Mouse (Mus musculus) lung, postnatal 36 days (tissue): ENCODE measurements around the gene Mb.

Experiments
- DNase-seq: peaks from one replicate; pipeline ENCODE4 v3.0.0; 2022; ENCODE audit warnings: mixed read lengths

Gene Mb

DNA sequence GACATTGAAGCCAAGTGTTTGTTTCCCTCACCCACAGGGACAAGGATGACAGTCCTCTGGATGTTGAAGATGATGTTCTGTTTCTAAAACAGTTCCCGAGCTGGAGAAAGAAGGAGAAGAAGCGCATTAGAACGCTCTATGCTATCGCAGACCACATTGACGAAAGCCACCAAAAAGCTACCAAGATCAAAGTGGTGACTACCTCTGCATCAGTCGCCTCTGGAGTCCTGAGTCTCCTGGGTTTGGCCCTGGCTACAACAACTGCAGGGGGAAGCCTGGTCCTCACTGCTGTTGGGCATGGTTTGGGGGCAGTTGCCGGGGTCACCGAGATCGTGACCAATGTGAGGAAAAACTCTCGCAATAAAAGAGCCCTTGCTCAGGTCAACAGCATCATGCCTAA, at the start of gene Mb:
TSS of gene Mb (minus strand) at position 101 of the 400 bp plus-strand sequence.
- no peak for DNase-seq

DNA sequence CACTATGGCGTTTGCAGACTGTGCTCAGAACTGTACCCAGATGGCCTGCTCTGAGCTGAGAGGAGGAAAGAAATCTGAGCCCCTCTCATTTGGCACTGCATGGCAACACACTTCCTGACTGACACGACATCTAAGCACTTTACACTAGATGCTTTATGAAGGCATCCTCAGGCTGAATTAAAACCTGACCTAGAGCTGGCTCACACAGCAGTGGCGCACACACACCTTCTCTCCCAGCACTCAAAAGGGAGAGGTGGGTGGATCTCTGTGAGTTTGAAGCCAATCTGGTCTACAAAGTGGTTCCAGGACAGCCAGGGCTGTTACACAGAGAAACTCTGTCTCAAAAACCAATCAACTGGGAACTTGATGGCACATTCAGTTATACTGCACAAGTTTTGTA, 49.3 kb upstream of the Mb start:
- no peak for DNase-seq

DNA sequence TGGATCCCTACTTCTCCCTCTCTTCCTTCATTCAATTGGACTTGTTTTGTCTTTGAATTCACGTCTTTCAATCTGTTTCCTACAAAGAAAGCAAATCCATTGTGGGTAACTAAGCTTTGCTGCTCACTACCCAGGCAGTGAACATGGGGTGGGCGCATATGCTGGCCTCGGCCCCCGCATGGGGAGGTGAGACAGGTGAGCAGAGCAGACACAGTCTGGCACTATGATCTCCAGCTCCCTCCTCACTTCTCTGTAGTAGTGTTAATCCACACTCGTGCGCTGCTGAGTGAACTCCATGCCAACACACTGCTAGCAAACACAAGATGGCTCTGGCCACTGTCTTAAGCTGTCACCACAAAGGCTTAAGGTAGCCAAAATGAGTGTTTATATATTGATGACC, 46.9 kb upstream of the Mb start:
- no peak for DNase-seq

DNA sequence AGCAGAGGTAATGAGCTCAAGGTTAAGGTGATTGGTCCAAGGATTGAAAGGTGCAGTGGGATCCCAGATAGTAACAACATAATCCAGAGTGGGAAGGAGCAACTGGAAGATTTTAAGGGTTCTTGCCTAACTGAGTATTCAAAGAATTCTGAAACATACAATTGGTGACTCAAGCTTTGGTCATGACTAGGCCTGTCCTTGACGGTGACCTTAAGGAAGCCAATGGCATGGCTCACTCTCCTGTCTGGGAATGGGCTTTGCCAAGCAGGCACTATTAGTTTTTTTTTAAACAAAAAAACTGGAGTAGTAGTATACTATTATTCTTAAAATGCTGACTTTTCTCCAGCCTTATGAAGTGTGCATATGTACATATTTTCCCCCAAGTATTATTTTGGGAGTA, 44.7 kb upstream of the Mb start:
- DNase-seq = no peak

DNA sequence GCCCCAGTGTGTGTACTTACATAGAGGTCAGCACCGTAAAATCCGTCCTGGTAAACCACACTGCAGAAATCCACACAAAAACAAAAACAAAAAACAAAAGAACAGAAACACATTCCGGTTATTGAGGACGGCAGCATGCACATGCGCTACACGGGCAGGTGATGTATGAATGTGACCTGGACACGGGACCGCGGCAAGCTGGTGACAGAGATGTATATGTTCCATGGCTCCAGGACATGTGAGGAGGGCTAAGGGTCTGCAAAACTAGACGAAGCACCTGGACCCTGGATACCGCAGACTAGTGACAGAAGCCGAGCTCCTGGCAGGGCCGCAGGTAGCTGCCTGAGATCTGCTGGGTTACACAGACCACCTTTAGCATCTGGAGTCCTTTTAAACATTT, 44.0 kb upstream of the Mb start:
- DNase-seq = no peak

DNA sequence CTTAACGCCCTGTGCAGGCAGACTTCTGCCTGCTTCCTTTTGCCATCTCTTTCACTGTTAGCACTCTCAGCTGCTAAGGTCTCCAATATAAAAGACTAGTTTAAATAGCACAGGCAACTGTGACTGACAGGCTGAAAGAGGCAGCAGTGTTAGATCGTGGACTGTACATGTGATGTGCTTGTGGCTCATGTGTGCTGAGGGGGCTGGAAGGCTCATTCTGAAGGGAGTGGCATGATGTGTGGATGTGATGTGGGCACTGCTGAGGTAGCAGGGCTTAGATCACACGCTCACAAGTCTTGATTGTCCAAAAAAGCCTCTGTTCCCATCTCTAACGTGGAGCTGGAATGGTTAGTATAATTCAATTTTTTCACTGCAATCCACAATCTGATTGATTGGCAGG, 40.9 kb upstream of the Mb start:
- DNase-seq = no peak

DNA sequence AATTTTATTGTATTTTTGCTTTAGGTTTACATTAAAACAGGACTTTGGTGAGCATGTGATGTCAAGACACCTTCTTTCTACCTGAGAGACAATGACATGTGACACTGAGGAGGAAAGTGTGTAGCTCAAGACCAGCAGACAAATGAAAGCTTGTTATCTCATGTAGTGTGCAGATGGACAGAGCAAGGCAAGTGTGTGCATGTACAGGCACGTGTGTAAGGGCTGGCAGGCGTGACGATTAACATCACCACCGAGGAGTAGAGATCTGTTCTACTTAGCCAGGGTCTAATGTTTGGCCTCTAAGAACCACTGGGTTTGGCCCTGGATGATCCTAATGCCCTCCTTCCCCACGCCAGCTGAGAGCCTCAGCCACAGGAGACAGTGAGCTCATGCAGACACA, 40.1 kb upstream of the Mb start:
- no peak for DNase-seq

DNA sequence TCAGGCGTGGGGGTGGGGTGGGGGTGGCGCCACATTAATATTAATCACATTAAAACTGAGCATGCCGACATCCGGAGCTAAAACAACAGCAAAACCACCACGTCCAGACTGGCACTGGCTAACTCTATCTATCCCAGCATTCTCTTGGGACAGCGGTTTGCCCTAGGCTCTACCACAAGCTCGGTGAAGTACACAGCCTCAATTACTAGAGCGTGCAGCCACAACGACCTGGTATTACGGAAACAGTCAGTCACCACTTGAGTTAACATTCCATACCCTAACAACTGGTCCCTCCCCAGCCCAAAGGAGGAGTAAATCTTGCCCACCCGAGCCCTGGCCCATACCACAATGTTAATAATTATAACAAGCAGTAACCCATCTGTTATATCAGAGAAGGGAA, 38.8 kb upstream of the Mb start:
- no peak for DNase-seq

DNA sequence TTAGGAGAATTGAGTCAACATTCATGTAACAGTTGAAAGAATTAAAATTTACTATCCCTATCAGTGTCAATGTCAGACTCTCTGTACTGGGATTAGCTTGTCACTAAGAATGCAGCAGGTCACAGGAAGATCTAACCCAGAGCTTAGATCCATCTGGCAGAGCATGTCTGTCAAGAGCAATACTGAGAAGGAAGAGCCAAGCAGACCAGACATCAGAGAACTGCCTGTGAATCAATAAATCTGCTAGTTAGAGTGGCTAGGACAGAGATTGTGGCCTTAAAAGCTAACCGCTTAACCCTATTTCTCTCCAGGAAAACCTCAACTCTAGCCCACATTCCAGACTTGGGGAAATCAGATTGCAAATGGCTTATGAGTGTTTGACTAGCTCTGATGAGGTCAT, 36.0 kb upstream of the Mb start:
- DNase-seq = no peak

DNA sequence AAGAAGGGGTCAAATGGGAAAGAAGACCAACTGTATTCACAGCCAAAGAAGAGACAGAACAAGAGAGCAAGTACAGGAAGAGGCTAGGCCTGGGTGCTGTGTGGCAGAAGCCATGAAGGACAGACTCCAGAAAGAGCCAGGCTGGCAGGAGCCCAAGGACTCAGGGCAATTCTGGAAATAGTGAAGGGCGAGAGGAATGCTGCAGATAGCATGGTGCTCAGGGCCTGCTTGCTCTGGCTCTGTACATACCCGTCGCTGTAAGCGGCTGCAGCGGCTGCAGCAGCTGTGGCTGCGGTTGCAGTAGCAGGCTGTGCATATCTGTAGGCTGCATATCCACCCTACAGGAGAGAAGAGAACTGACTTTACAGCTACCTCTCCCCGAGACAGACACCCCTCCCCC, 35.3 kb upstream of the Mb start:
- DNase-seq = no peak

DNA sequence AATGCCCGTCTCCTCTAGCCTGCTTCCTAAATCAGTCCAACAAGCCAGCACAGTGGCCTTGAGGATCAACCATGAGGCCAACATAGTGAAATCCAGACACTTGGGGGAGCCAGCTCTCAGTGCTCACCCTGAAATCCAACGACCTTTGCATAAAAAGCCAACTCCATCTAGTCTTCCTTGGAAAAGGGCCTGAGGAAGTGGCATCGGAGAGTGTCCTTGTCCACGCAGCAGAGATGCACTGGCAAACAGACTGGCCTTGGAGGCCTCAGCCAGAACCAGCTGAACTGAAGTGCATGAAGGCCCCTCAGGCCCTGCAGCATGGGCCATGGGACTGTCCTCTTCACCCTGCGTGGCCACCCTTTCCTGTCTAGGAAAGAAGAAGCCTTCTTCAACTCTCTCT, 31.0 kb upstream of the Mb start:
- DNase-seq = no peak

DNA sequence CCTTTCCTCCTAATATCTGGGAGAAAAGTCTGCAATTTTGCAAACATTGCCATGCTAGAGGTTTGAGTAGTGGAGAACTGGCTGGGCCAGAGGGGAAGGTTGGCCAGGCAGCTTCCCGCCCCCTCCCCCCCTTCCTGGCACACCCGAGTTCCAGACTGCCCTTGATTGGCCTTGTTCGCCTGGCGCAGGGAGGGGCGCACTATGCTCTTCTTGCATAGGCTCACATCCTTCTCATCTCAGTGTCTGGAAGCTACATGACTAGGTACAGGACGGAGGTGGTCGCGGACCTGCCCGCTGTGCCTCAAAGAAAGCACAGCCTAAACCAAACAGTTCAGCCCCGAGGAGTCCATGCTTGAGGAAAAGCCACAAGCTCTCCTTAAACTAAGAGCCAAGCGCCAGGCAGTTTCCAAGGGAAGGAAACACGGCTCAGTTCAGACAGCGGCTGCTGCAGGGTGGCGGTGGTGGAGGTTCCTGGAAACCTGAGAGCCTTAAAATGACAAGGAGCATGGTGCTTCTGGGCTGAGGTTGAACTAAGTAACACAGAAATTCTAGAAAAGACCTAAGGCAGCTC, 30.3 kb upstream of the Mb start:
- no peak for DNase-seq

DNA sequence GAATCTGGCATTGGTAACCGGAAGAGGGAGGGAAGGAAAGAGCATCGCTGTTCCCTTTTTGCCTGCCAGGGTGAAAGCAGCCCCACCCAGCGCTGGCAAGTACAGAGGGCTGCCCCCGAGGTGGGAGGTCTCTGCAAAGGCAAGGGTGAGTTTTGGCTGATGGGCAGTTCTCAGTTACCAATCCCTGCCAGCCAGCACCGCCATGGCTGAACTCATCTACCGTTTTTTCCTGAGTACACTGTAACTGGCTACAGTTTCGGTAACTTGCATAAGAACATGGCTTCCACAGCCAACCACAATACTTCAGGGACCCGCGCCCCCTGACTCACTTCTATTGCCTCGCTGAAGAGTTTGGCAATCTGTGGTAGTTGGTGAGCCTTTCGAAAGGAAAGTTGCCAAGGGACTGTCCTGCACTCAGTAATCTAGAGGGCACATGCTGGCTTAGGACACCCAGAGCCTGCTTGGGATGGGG, 29.5 kb upstream of the Mb start:
- DNase-seq = peak; percentile 58

DNA sequence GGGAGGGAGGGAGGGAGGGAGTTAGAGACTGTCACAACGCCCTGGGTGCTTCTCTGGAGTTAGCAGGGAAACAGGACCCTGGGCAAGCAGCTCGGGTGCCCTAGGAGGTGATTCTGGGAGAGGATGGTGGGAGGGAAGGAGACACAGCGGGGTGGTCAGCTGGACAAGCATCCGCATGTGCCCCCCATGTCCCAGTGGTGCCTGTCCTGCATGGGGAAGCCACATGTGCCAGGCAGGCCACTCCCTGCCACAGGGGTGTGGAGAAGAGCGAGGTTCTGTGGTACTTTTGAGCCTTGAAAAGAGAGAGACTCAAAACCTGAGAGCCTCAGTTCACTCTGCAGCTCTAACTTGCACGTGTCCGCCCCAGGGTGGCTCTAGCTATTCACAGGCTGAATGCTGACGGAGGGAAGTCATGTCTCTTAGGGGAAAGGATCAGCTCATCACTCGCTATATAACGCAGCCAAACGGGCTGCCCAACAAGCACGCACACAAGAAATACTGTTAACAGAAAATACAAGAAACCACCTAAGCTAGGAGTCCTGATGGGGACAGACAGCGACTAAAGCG, 28.9 kb upstream of the Mb start:
- no peak for DNase-seq

DNA sequence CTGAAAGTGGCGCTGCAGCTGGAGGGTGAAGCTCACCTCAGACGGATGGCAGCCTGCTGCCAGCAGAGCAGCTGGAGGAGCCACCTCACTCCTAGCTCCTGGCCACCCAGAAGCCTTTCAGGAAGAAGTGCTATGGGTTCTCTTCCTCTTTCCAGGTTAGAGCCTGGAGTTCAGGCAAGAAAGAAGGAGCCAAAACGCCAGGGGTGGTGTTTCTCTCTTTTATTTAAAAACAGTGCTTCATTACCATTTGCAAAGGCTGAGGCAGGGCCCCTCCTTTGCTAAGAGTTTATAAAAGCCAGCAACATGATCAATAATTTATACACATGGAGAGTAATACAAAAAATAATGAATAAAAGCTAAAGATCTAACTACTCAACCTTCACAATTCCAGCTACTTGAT, 28.3 kb upstream of the Mb start:
- no peak for DNase-seq

DNA sequence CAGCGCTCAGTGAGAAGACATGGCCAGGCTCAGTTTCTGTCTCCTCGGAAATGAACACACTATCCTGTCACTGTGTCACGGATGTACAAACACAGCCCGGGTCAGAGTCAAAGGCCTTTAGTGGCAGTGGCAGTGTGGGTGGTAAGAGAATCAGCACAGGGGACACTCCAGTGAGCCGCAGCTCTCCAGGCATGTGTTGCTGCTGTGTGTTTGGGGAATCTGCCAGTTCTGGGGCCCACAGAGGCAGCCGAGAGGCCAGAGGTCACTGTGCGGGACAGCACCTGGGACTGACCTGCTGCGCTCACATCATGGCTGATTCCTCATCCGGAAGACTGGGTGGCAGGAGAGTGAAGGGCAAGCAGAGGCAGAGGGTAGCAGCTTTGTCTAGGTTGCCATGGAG, 27.4 kb upstream of the Mb start:
- no peak for DNase-seq

DNA sequence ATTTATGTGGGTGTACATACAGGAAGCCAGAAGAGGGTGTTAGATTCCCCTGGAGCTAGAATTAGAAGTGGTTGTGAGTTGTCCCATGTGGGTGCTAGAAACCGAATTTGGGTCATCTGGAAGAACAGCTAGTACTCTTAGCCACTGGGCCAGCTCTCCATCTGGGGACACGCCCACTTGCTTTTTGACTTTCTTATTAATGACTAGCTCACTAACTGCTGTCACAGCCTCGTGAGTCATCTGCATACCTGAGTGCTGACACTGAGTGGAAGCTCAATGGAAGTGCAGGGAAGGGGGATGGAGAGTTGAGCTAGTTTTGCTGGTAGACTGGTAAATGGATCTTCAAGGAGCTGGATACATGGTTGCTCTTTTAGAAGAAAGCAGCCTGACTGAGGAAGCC, 26.1 kb upstream of the Mb start:
- DNase-seq = peak; percentile 30

DNA sequence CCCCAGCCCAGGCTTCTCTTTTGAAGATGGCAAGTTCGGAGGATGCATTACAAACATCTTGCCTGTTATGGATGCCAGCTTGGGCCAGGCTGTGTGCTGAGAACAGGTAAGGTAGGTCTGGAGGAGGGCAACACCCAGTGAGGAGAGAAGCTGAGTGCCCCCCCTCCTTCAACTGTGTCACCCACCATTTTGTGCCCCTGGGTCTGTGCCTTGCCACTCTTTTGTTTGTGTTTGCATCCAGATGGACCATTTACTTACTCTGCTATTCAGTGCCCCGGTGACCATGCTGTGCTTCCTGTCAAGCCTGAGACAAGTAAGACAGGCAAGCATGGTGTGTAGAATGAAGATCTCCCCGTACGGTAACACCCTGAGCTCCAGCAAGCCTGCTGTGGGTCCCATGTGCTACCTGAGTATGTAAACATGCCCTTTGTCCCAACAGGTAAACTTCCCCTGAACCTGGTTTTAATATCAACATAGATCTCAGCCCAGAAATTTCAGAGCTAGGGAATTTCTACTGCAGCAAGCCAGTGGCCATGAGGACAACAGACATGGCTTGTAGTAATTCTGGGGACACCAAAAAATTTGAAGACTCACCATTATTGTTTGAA, 22.2 kb upstream of the Mb start:
- no peak for DNase-seq

DNA sequence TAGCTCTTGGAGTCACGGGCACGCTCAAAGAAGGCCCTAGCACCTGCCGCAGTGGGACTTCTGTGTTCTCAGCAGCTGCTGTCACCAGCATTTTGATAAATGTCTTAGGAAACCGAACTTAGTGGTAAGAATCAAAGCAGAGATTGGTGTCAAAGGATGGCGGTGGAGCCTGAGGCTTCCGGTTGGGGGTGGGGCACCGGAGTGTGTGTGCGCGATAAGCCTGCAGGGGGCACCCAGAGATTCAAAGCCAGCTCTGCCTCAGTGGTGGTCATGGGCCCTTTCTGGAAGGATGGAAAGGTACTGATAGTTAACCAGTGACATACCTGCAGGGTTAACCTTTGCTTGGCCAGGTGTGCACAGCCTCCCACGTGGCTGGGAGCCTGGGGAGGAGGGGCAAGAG, 21.0 kb upstream of the Mb start:
- DNase-seq = peak; percentile 49

DNA sequence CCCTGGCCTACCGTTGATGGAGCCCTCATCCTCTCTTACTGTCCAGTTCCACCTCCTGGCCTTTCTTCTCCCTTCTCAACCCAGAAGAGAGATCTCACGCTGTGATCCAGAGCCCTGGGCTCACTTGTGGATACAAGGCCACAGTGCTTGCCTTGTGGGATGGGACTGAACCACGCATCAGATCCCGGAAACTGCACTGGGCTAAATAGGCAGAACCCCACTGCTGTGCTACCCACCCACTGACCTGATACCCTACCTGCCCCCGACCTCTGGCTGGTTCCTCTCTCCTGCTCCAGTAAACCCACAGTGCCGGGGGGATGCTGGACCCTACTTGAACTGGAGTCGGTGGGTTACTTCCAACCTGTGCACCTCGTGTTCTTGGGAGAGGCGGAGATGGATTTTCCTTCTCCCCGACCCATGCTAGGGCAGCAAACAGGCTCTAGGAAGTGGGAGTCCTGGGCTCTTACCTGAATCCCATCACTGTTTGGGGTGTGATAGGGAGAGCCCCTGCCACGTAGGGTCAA, 20.3 kb upstream of the Mb start:
- DNase-seq = no peak

DNA sequence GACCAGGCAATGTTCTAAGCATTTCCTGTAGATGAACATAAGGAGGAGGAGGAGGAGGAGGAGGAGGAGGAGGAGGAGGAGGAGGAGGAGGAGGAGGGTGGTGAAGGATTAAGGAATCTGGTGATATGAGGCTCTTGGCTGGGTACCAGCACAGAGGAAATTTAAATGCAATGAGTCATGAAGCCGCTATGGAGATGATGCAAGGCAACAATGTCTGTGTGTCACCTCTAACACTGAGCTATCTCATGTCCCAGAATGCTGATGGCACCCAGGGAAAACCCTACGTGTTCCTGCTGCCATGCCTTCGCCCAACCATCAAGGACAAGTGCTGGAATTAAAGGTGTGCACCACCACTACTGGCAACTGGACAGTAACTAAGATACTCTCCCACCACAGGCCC, 18.5 kb upstream of the Mb start:
- peak; percentile 32 for DNase-seq

DNA sequence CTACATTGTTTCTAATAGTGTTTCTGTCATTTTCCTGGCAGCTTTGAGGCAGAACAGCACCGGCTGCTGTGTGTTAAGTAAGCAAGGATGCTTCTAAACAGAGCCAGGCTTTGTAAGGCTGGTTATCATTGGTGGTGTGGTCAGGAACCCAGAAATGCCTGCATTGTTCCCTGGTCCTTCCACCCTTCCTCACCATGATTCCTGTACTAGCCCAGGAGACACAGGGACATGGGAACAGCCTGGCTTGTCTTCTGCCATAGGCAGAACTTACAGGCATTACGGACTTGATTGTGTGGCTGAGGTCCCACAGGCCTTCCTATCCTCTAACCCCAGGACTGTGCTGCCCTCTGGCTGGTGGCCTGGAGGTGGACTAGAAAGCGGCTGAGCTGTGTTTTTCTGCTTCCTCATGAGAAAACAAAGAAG, 18.0 kb upstream of the Mb start:
- DNase-seq = no peak

DNA sequence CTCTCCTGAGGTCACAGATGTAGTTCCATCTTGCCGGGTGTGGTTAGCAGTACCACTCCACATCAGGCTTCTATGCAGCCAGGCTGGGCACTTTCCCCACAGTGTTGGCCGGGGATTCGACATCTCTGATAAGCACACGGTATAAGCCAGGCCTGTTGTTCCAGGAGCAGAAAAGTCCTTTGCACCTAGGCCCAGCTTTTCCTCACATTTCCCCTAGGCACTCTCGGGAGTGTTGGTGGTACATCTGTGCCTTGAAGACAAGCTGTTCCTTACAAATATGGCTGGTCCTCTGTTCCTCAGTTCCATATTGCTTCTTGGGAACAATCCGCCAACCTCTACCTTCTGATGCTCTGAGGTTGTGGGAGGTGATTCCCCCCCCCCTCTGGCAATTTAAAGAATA, 15.8 kb upstream of the Mb start:
- DNase-seq = no peak

DNA sequence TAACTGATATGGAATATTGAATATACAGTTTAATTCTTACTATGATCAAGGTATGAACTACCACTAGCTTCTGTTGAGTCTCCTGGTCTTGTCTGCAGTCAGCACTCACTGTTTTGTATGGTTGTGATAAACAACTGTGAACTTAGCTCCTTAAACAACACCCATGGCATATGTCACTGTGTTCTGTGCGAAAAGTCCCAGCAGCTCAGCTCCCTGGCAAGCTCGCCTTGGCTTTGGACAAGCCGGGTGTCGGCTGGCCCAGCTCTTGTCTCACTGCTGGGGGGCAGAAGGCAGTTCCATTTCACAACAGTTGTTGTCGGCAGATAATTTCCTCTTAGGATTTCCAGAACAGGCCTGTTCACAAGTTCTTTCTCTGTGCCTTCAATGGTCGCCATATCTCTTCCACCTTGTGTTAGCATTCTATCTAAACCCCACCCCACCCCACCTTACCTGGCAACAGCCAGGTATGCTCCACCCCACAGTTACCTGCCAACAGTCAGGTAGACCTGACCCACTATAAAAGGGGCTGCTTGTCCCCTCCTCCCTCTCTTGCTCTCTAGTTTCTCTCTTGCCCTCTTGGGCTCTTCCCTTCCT, 14.9 kb upstream of the Mb start:
- peak; percentile 15 for DNase-seq
